Mouse (Mus musculus): ENCODE measurements at regions not wholly inside any gene's neighbourhood (a gene's known extent, or its start where the extent isn't known, plus 50 kb on each side); places are given as distances from the start of the nearest gene placed in this dataset.

- TF ChIP-seq POLR2A (IDR thresholded peaks at IDR 0.05; ENCODE audit: control insufficient read depth, low read depth, low read length) = no peak
- no peak for TF ChIP-seq CTCF (IDR thresholded peaks at IDR 0.05; ENCODE audit: control insufficient read depth, insufficient read depth, insufficient replicate concordance, low read depth, low read length)
- no peak overlapping the region for H3K27ac ChIP-seq (ENCODE audit: control insufficient read depth, insufficient read depth, low read depth, low read length)
- H3K4me1 ChIP-seq (ENCODE audit: control insufficient read depth, insufficient read depth, low read length) = no peaks in the 10 kb centered on the region
- H3K4me3 ChIP-seq (ENCODE audit: control insufficient read depth, low read depth, low read length) = no peak overlapping the region
- no peaks in the 10 kb centered on the region for H3K36me3 ChIP-seq (ENCODE audit: control insufficient read depth, insufficient read depth, low read length)
- no peaks in the 10 kb centered on the region for H3K27me3 ChIP-seq (ENCODE audit: control insufficient read depth, insufficient read depth, low read length)
Measured at GRCm38 (mm10) chr9:41833408-41833807, 290.7 kb downstream of the Sorl1 start.

DNA sequence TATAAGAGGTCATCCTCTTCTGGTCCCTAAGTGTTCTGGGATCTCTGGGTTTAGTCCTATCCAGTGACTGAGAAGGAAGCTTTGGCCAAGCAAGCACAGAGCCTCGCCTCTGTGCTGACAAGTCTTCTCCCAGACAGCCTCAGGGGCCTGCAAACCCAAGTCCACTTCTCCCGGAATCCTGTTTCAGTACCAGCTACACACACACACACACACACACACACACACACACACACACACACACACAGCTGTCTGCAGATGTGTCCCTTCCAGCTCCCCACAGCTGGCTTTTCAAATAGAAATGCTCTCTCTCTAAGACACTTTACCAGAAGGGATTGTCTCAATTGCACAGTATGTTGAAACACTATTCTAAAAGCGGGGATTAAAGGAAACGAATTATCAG is 296.7 kb downstream of the Sorl1 start:
- no peak for TF ChIP-seq POLR2A (IDR thresholded peaks at IDR 0.05; ENCODE audit: control insufficient read depth, low read depth, low read length)
- no peak for TF ChIP-seq CTCF (IDR thresholded peaks at IDR 0.05; ENCODE audit: control insufficient read depth, insufficient read depth, insufficient replicate concordance, low read depth, low read length)
- Histone ChIP-seq H3K4me1 (ENCODE audit: control insufficient read depth, insufficient read depth, low read length) (no peaks in the 10 kb centered on the region), H3K4me3 (ENCODE audit: control insufficient read depth, low read depth, low read length) (no peak overlapping the region), H3K27me3 (ENCODE audit: control insufficient read depth, insufficient read depth, low read length) (no peaks in the 10 kb centered on the region), H3K36me3 (ENCODE audit: control insufficient read depth, insufficient read depth, low read length) (no peaks in the 10 kb centered on the region), H3K27ac (ENCODE audit: control insufficient read depth, insufficient read depth, low read depth, low read length) (no peak overlapping the region)

DNA sequence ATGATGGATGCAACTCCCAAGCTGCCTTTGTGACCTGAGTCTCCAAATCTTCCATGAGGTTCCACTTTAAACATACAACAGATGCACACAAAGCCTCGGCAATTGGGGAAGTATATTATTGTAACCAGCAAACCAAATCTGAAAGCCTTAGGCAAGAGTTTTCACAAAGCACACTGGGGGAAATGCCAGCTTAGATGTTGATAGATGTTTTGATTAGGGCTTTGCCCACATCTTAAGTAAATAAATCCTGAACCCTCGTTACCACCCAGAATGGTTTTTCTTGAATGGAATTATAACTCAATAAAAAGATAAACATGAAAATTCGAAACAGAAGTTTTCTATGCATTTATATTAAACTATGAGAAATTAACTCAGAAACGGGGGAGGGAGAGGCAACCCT is 302.7 kb downstream of the Sorl1 start:
- no peak for TF ChIP-seq POLR2A (IDR thresholded peaks at IDR 0.05; ENCODE audit: control insufficient read depth, low read depth, low read length)
- no peak for TF ChIP-seq CTCF (IDR thresholded peaks at IDR 0.05; ENCODE audit: control insufficient read depth, insufficient read depth, insufficient replicate concordance, low read depth, low read length)
- Histone ChIP-seq H3K36me3 (ENCODE audit: control insufficient read depth, insufficient read depth, low read length) (no peaks in the 10 kb centered on the region), H3K4me3 (ENCODE audit: control insufficient read depth, low read depth, low read length) (no peak overlapping the region), H3K27me3 (ENCODE audit: control insufficient read depth, insufficient read depth, low read length) (no peaks in the 10 kb centered on the region), H3K4me1 (ENCODE audit: control insufficient read depth, insufficient read depth, low read length) (no peaks in the 10 kb centered on the region), H3K27ac (ENCODE audit: control insufficient read depth, insufficient read depth, low read depth, low read length) (no peak overlapping the region)

GRCm38 (mm10) chr9:41817740-41818461 is 306.2 kb downstream of the Sorl1 start:
- Histone ChIP-seq H3K27me3 (ENCODE audit: control insufficient read depth, insufficient read depth, low read length) (no peaks in the 10 kb centered on the region), H3K27ac (ENCODE audit: control insufficient read depth, insufficient read depth, low read depth, low read length) (no peak overlapping the region), H3K4me3 (ENCODE audit: control insufficient read depth, low read depth, low read length) (no peak overlapping the region), H3K4me1 (ENCODE audit: control insufficient read depth, insufficient read depth, low read length) (no peaks in the 10 kb centered on the region), H3K36me3 (ENCODE audit: control insufficient read depth, insufficient read depth, low read length) (no peaks in the 10 kb centered on the region)
- TF ChIP-seq CTCF (IDR thresholded peaks at IDR 0.05; ENCODE audit: control insufficient read depth, insufficient read depth, insufficient replicate concordance, low read depth, low read length) (no peak), POLR2A (IDR thresholded peaks at IDR 0.05; ENCODE audit: control insufficient read depth, low read depth, low read length) (no peak)

GRCm38 (mm10) chr9:41815921-41816320 is 308.2 kb downstream of the Sorl1 start:
- H3K4me3 ChIP-seq (ENCODE audit: control insufficient read depth, low read depth, low read length) = no peak overlapping the region
- no peaks in the 10 kb centered on the region for H3K4me1 ChIP-seq (ENCODE audit: control insufficient read depth, insufficient read depth, low read length)
- no peak overlapping the region for H3K27ac ChIP-seq (ENCODE audit: control insufficient read depth, insufficient read depth, low read depth, low read length)
- H3K36me3 ChIP-seq (ENCODE audit: control insufficient read depth, insufficient read depth, low read length) = no peaks in the 10 kb centered on the region
- TF ChIP-seq CTCF (IDR thresholded peaks at IDR 0.05; ENCODE audit: control insufficient read depth, insufficient read depth, insufficient replicate concordance, low read depth, low read length) (no peak), POLR2A (IDR thresholded peaks at IDR 0.05; ENCODE audit: control insufficient read depth, low read depth, low read length) (no peak)
- no peaks in the 10 kb centered on the region for H3K27me3 ChIP-seq (ENCODE audit: control insufficient read depth, insufficient read depth, low read length)

DNA sequence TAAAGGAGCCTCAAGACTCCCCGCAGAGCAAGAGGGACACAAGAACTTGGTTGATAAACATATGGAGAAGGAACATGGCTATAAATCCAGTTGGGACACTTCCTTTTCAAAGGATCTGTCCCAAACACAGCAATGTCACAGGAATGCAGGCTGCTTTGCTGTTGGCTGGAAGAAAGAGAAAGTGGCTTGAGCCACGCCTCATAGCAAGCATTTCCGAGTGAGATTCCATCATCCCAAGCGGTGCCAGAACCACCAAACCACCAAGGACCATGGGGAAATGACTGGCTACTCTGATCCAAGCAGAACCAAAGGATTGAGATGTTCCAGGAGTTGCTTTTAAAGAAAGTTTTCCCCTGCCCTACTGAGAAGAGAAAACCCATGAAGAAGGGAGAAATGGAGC is 314.8 kb downstream of the Sorl1 start:
- Histone ChIP-seq H3K4me3 (ENCODE audit: control insufficient read depth, low read depth, low read length) (no peak overlapping the region), H3K4me1 (ENCODE audit: control insufficient read depth, insufficient read depth, low read length) (no peaks in the 10 kb centered on the region; the same call in 1 of the 2 replicates), H3K27me3 (ENCODE audit: control insufficient read depth, insufficient read depth, low read length) (no peaks in the 10 kb centered on the region), H3K36me3 (ENCODE audit: control insufficient read depth, insufficient read depth, low read length) (no peaks in the 10 kb centered on the region), H3K27ac (ENCODE audit: control insufficient read depth, insufficient read depth, low read depth, low read length) (no peak overlapping the region)
- TF ChIP-seq POLR2A (IDR thresholded peaks at IDR 0.05; ENCODE audit: control insufficient read depth, low read depth, low read length) (no peak), CTCF (IDR thresholded peaks at IDR 0.05; ENCODE audit: control insufficient read depth, insufficient read depth, insufficient replicate concordance, low read depth, low read length) (no peak)

DNA sequence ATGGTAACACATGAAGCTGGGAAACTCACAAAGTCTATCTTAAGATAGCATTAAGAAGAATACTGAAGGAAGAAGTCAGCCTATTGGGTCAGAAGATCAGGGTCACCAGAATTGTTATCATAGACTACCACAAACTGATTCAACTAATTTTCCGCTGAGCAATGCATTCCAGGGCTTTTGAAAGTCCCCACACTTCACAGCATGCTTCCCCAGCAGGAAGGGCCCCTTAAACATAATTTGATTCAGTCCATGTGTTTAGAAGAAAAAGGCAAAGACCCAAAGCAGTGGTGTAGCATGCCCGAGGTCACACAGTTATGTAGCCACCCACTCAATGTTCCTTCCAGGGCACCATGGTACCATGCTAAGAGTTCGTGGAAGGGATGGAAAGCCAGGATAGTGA is 315.3 kb downstream of the Sorl1 start:
- H3K4me3 ChIP-seq (ENCODE audit: control insufficient read depth, low read depth, low read length) = no peak overlapping the region
- no peaks in the 10 kb centered on the region for H3K36me3 ChIP-seq (ENCODE audit: control insufficient read depth, insufficient read depth, low read length)
- H3K27me3 ChIP-seq (ENCODE audit: control insufficient read depth, insufficient read depth, low read length) = no peaks in the 10 kb centered on the region
- no peak overlapping the region for H3K27ac ChIP-seq (ENCODE audit: control insufficient read depth, insufficient read depth, low read depth, low read length)
- no peaks in the 10 kb centered on the region; the same call in 1 of the 2 replicates for H3K4me1 ChIP-seq (ENCODE audit: control insufficient read depth, insufficient read depth, low read length)
- TF ChIP-seq POLR2A (IDR thresholded peaks at IDR 0.05; ENCODE audit: control insufficient read depth, low read depth, low read length) = no peak
- no peak for TF ChIP-seq CTCF (IDR thresholded peaks at IDR 0.05; ENCODE audit: control insufficient read depth, insufficient read depth, insufficient replicate concordance, low read depth, low read length)
